20 mouse cellular contexts compared by ENCODE assay signal in the genomic region with DNA sequence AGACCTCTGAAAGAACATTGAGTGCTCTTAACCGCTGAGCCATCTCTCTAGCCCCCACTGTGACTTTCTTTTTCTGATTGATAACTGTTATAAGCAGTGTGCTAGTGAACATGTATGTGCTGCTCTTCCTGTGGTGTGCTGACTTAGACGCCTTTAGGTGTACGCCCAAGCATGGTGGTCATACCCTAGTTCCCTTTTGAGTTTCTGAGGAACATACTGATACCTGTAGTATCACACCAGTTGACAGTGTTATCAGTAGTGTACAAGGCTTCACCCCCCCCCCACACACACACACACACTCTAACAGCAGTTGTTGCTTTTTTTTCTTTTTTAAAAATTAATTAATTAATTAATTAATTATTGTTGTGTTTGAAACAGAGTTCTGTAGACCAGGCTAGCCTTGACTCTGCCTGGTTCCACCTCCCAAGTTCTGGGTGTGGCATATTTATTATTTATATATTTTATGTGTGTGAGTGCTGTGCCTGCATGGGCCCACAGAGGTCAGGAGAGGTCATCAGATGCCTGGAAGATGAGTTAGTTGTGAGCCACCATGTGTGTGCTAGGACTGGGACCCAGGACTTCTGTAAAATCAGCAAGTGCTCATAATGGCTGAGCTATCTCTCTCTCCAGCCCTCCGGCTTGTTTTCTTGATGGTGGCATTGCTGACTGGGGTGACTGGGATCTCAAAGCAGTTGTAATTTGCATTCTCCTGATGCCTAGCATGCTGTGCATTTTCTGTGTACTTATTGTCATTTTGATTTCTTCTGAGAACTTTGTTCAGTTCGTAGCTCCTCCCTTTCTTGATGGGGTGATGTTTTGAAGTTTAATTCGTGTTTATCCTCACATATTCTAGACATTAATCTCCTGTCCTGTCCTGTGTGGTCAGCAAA. TPM values are rescaled to one million over a fixed set of nuclear protein-coding genes. Genes with fewer than 3 reads are reported as not detected.
DNase-seq lines count a peak whose midpoint lies in the region; ATAC-seq and TF ChIP-seq lines count a peak whose summit lies in the region.
"Had no signal": no experiment of that assay in that cellular context is flagged by ENCODE, and none has a peak within 500 bp of the region (broad histone marks: within the 10 kb centered on the region; RNA-seq: fewer than 3 reads in every experiment).

No protein-coding gene starts in this region.

- 75% methylated on average over 6 of the region's 6 CpGs for WGBS in hindbrain, embryonic 15.5 days
- WGBS in hindbrain, embryonic 10.5 days, result 77% methylated on average over 6 of the region's 6 CpGs
- 79% methylated on average over 6 of the region's 6 CpGs for WGBS in neural tube, embryonic 14.5 days
- WGBS in liver, postnatal 0 days (ENCODE audit: insufficient replicate concordance), result 73% methylated on average over 6 of the region's 6 CpGs

- TF ChIP-seq EP300 in liver, postnatal 0 days (IDR thresholded peaks at IDR 0.05; ENCODE audit: low read depth), result no peak

- no peak overlapping the region for H3K27ac ChIP-seq in hindbrain, embryonic 15.5 days (replicated peaks)
- no peak overlapping the region for H3K27ac ChIP-seq in hindbrain, embryonic 10.5 days
- no peak overlapping the region for H3K27ac ChIP-seq in neural tube, embryonic 14.5 days (ENCODE audit: low read depth, low read length)
- no peak overlapping the region for H3K27ac ChIP-seq in liver, postnatal 0 days (ENCODE audit: low read depth)
- H3K27ac ChIP-seq: hindbrain, embryonic 14.5 days had no signal

- ATAC-seq in hindbrain, embryonic 15.5 days (ENCODE audit: low FRiP score, low read depth), result peak; percentile 23; the same call in 1 of the 2 replicates
- ATAC-seq in neural tube, embryonic 14.5 days (ENCODE audit: low read depth), result 0 out of 2 replicates have a peak, but pooled peaks have one; percentile 7
- ATAC-seq in liver, postnatal 0 days, result no peak
- ATAC-seq: forebrain, embryonic 14.5 days; intestine, postnatal 0 days; Patski had no signal

- H3K4me1 ChIP-seq in hindbrain, embryonic 15.5 days (replicated peaks), result peaks cover 7% of the 10 kb centered on the region
- peaks cover 32% of the 10 kb centered on the region for H3K4me1 ChIP-seq in hindbrain, embryonic 10.5 days (replicated peaks)
- H3K4me1 ChIP-seq in neural tube, embryonic 14.5 days (ENCODE audit: control insufficient read depth, insufficient read depth, low read length), result no peaks in the 10 kb centered on the region
- peaks cover 9% of the 10 kb centered on the region; the same call in 1 of the 2 replicates for H3K4me1 ChIP-seq in liver, postnatal 0 days (ENCODE audit: insufficient read depth)

- DNase-seq in hindbrain, embryonic 10.5 days (ENCODE audit: low spot score), result no peak
- no peak for DNase-seq in neural tube, embryonic 10.5 days (ENCODE audit: extremely low spot score, low spot score)
- peak; percentile 87 for DNase-seq in R1 (ENCODE audit: low read depth, low spot score)
- no peak for DNase-seq in liver, postnatal 0 days
- DNase-seq in lung, postnatal 25 days (ENCODE audit: low spot score), result no peak
- DNase-seq in embryo, embryonic 11 days, result no peak
- DNase-seq: adrenal gland, adult 8-10 months; adrenal gland, postnatal 36 days; cerebellum, adult 8-10 months; cerebellum, postnatal 14 days; gastrocnemius, postnatal 36 days; heart, adult 11 months; heart, postnatal 10 days; heart, postnatal 4 days had no signal

- no peak overlapping the region for H3K4me2 ChIP-seq in hindbrain, embryonic 15.5 days
- no peak overlapping the region for H3K4me2 ChIP-seq in neural tube, embryonic 14.5 days (ENCODE audit: low read depth, low read length)
- no peak overlapping the region for H3K4me2 ChIP-seq in liver, postnatal 0 days (ENCODE audit: low read depth, low read length)
- H3K4me2 ChIP-seq: hindbrain, embryonic 14.5 days had no signal

- no peaks in the 10 kb centered on the region for H3K27me3 ChIP-seq in hindbrain, embryonic 15.5 days
- H3K27me3 ChIP-seq in hindbrain, embryonic 10.5 days (ENCODE audit: insufficient read depth, poor library complexity, severe bottlenecking), result no peaks in the 10 kb centered on the region
- no peaks in the 10 kb centered on the region for H3K27me3 ChIP-seq in neural tube, embryonic 14.5 days (ENCODE audit: control insufficient read depth, insufficient read depth, low read length)
- H3K27me3 ChIP-seq in liver, postnatal 0 days (ENCODE audit: insufficient read depth, low read length), result no peaks in the 10 kb centered on the region
- H3K27me3 ChIP-seq: Patski had no signal

- H3K9ac ChIP-seq in hindbrain, embryonic 15.5 days, result no peak overlapping the region
- H3K9ac ChIP-seq in neural tube, embryonic 14.5 days (replicated peaks; ENCODE audit: low read depth, low read length), result no peak overlapping the region
- H3K9ac ChIP-seq in liver, postnatal 0 days (replicated peaks), result no peak overlapping the region
- H3K9ac ChIP-seq: hindbrain, embryonic 14.5 days had no signal

- no peaks in the 10 kb centered on the region for H3K9me3 ChIP-seq in hindbrain, embryonic 15.5 days
- H3K9me3 ChIP-seq in hindbrain, embryonic 10.5 days, result no peaks in the 10 kb centered on the region; the same call in 1 of the 2 replicates
- no peaks in the 10 kb centered on the region for H3K9me3 ChIP-seq in neural tube, embryonic 14.5 days (ENCODE audit: control insufficient read depth, low read length)
- no peaks in the 10 kb centered on the region for H3K9me3 ChIP-seq in liver, postnatal 0 days (ENCODE audit: low read length)

- H3K4me3 ChIP-seq in hindbrain, embryonic 15.5 days, result no peak overlapping the region
- no peak overlapping the region for H3K4me3 ChIP-seq in hindbrain, embryonic 10.5 days
- no peak overlapping the region for H3K4me3 ChIP-seq in neural tube, embryonic 14.5 days (ENCODE audit: low read depth, low read length)
- H3K4me3 ChIP-seq in liver, postnatal 0 days (ENCODE audit: low read depth, low read length), result no peak overlapping the region

- no peaks in the 10 kb centered on the region for H3K36me3 ChIP-seq in hindbrain, embryonic 15.5 days
- peaks cover 16% of the 10 kb centered on the region for H3K36me3 ChIP-seq in hindbrain, embryonic 10.5 days
- H3K36me3 ChIP-seq in neural tube, embryonic 14.5 days (ENCODE audit: control insufficient read depth, insufficient read depth, low read length), result no peaks in the 10 kb centered on the region
- H3K36me3 ChIP-seq in liver, postnatal 0 days (replicated peaks; ENCODE audit: insufficient read depth, low read length), result no peaks in the 10 kb centered on the region

- TF ChIP-seq CTCF in liver, postnatal 0 days (IDR thresholded peaks at IDR 0.05; ENCODE audit: low read depth), result no peak

RNA-seq across cellular contexts. Expression of gene Prkci, which starts 9.0 kb away (rescaled TPM):
- polyA plus RNA-seq in hindbrain, embryonic 15.5 days (2015; fragmentation: Nextera tagmentation; extraction: Ambion mirVana), result 26.2 and 28.6 TPM in 2 replicates
- polyA plus RNA-seq in hindbrain, embryonic 10.5 days (2016; fragmentation: Nextera tagmentation; extraction: Ambion mirVana), result 23.9 and 36.4 TPM in 2 replicates
- 30.2 and 42.7 TPM in 2 replicates for polyA plus RNA-seq in neural tube, embryonic 14.5 days (2014; fragmentation: Nextera tagmentation; extraction: Ambion mirVana)
- polyA plus RNA-seq in liver, postnatal 0 days (2015; fragmentation: Nextera tagmentation; extraction: Ambion mirVana), result 3.8 TPM in 2 replicates

RNA-seq across cellular contexts. Expression of gene Phc3, which starts 35.4 kb away (rescaled TPM):
- polyA plus RNA-seq in hindbrain, embryonic 15.5 days (2015; fragmentation: Nextera tagmentation; extraction: Ambion mirVana), result 7.7 and 8.1 TPM in 2 replicates
- 4.1 and 5.0 TPM in 2 replicates for polyA plus RNA-seq in hindbrain, embryonic 10.5 days (2016; fragmentation: Nextera tagmentation; extraction: Ambion mirVana)
- polyA plus RNA-seq in neural tube, embryonic 14.5 days (2014; fragmentation: Nextera tagmentation; extraction: Ambion mirVana), result 11.0 and 13.5 TPM in 2 replicates
- polyA plus RNA-seq in liver, postnatal 0 days (2015; fragmentation: Nextera tagmentation; extraction: Ambion mirVana), result 1.4 TPM in 2 replicates
